Mouse (Mus musculus) liver, embryonic 14.5 days (tissue): ENCODE measurements around the gene Chst5.

Experiments
- CTCF ChIP-seq: IDR thresholded peaks from 2 replicates; pipeline ENCODE4 v1.5.1; 2016; ENCODE audit warnings: antibody characterized with exemption, low read depth, control low read depth
- EP300 ChIP-seq: IDR thresholded peaks from 2 replicates; pipeline ENCODE4 v1.6.1; 2016; ENCODE audit warnings: antibody characterized with exemption, low read depth

- TF ChIP-seq CTCF (no peak), EP300 (no peak)
Observed at GRCm38 (mm10) chr8:111939516-111940142, 29.4 kb upstream of the Chst5 start.
